Comparison of ENCODE assay signal across 14 mouse cellular contexts in genomic region chrX:163139475-163139874, GRCm38 (mm10).
"Had no signal": no experiment of that assay in that cellular context is flagged by ENCODE, and none has a peak within 500 bp of the region (broad histone marks: within the 10 kb centered on the region; RNA-seq: fewer than 3 reads in every experiment).

No protein-coding gene starts in this region.

- H3K9me3 ChIP-seq: kidney, embryonic 15.5 days; limb, embryonic 13.5 days; liver, embryonic 15.5 days; lung, embryonic 15.5 days; midbrain, embryonic 10.5 days; neural tube, embryonic 13.5 days had no signal

- H3K4me2 ChIP-seq: kidney, embryonic 15.5 days; limb, embryonic 13.5 days; liver, embryonic 15.5 days; lung, embryonic 15.5 days; neural tube, embryonic 13.5 days had no signal

- H3K4me1 ChIP-seq: kidney, embryonic 15.5 days; limb, embryonic 13.5 days; liver, embryonic 15.5 days; lung, embryonic 15.5 days; midbrain, embryonic 10.5 days; neural tube, embryonic 13.5 days had no signal

- DNase-seq: kidney, adult 2 months; kidney, postnatal 14 days; left cerebral cortex, postnatal 4 days; retina, postnatal 1 day; right cerebral cortex, postnatal 4 days; thymus, postnatal 14 days had no signal

- H3K27ac ChIP-seq: kidney, embryonic 15.5 days; limb, embryonic 13.5 days; liver, embryonic 15.5 days; lung, embryonic 15.5 days; midbrain, embryonic 10.5 days; neural tube, embryonic 13.5 days had no signal

- H3K36me3 ChIP-seq: kidney, embryonic 15.5 days; limb, embryonic 13.5 days; liver, embryonic 15.5 days; lung, embryonic 15.5 days; midbrain, embryonic 10.5 days; neural tube, embryonic 13.5 days had no signal

- H3K4me3 ChIP-seq: kidney, embryonic 15.5 days; limb, embryonic 13.5 days; liver, embryonic 15.5 days; lung, embryonic 15.5 days; midbrain, embryonic 10.5 days; neural tube, embryonic 13.5 days had no signal

- H3K27me3 ChIP-seq: liver, embryonic 15.5 days; lung, embryonic 15.5 days had no signal

- H3K9ac ChIP-seq: kidney, embryonic 15.5 days; limb, embryonic 13.5 days; liver, embryonic 15.5 days; lung, embryonic 15.5 days; neural tube, embryonic 13.5 days had no signal

- ATAC-seq: inflammation-experienced regulatory T-cells, adult 6 months; midbrain, embryonic 16.5 days had no signal
